Mouse (Mus musculus): ENCODE data around the gene Tcp1. TPM values are rescaled to one million over a fixed set of nuclear protein-coding genes. Genes with fewer than 3 reads are reported as not detected.

Gene Tcp1
- total and polyA plus RNA-seq, 3 experiments: 485 to 1,425 (median 570) TPM

DNA sequence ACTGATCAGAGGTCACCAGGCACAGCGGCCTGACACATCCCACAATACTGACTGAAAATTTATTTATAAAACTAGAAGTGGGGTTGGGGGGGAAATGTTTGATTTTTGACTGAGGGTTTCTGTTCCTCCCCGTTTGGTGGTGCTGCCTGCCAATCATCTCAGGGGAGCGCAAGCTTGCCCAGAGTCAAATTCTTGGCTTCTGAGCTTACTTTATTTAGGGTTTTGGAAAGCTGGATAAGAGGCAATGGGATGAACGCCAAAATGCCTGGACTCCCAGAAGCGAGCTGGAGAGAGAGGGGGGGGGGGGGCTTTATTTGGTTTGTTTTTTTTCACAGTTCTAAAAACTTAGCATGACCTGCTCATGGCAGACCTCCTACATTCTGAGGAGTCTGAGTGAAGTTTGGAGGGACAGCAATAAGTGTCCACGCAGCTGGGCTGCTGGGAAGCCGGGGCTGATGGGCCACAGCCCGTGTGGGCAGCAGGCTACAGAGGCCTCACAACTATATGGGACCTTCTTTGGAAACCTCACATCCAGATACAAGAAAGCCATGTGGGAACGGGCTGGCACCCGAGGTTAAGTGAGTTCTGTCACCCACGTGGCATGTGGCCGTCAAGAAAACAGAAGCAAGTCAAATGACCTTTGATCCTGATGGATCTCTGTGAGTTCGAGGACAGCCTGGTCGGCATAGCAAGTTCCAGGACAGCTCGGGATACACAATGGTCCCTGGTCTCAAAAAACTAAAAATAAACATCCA, 28.3 kb upstream of the Tcp1 start:
- H3K79me2 ChIP-seq (ENCODE audit: control insufficient read depth, insufficient read depth, low read length, poor library complexity): no peaks in the 10 kb centered on the region
- H3K27me3 ChIP-seq (ENCODE audit: control insufficient read depth in 1 of 2, insufficient read depth in 2 of 2, low read length in 2 of 2): no peaks in the 10 kb centered on the region
- no peak for DNase-seq (ENCODE audit: low read depth, low spot score)
- no peak for TF ChIP-seq MXI1 (IDR thresholded peaks at IDR 0.05; ENCODE audit: low read depth, low read length)
- no peak for TF ChIP-seq RCOR1 (IDR thresholded peaks at IDR 0.05; ENCODE audit: low read depth, low read length)
- no peak for TF ChIP-seq ZNF384 (IDR thresholded peaks at IDR 0.05; ENCODE audit: low read depth, low read length)
- TF ChIP-seq USF2 (IDR thresholded peaks at IDR 0.05; ENCODE audit: borderline replicate concordance in 1 of 2, insufficient read depth in 1 of 2, low read depth in 1 of 2, low read length in 2 of 2): no peak
- TF ChIP-seq JUND (IDR thresholded peaks at IDR 0.05; ENCODE audit: low read depth, low read length): no peak
- no peak for TF ChIP-seq EP300 (IDR thresholded peaks at IDR 0.05; ENCODE audit: low read depth in 1 of 2, low read length in 2 of 2)
- no peak for TF ChIP-seq ELF1 (IDR thresholded peaks at IDR 0.05; ENCODE audit: low read depth, low read length)
- TF ChIP-seq CTCF (IDR thresholded peaks at IDR 0.05 in 2 of 3, conservative IDR thresholded peaks at IDR 0.05 in 1 of 3; ENCODE audit: control insufficient read depth in 1 of 3, insufficient read depth in 1 of 3, low read depth in 2 of 3, low read length in 3 of 3, poor library complexity in 1 of 3, severe bottlenecking in 1 of 3): no peak
- no peaks in the 10 kb centered on the region for H3K36me3 ChIP-seq (ENCODE audit: control insufficient read depth in 1 of 2, insufficient read depth in 2 of 2, low read length in 2 of 2)
- H3K9me3 ChIP-seq (replicated peaks; ENCODE audit: insufficient read depth, low read length): no peaks in the 10 kb centered on the region
- no peak overlapping the region for H3K9ac ChIP-seq (ENCODE audit: control insufficient read depth, low read depth, low read length, poor library complexity, severe bottlenecking)
- H3K27ac ChIP-seq (ENCODE audit: control insufficient read depth, low read depth, low read length): no peak overlapping the region
- H3K4me3 ChIP-seq (ENCODE audit: control insufficient read depth in 1 of 2, insufficient read depth in 1 of 2, low read depth in 2 of 2, low read length in 2 of 2): no peak overlapping the region
- no peaks in the 10 kb centered on the region for H3K4me1 ChIP-seq (ENCODE audit: control insufficient read depth in 1 of 2, insufficient read depth in 2 of 2, low read length in 2 of 2)

DNA sequence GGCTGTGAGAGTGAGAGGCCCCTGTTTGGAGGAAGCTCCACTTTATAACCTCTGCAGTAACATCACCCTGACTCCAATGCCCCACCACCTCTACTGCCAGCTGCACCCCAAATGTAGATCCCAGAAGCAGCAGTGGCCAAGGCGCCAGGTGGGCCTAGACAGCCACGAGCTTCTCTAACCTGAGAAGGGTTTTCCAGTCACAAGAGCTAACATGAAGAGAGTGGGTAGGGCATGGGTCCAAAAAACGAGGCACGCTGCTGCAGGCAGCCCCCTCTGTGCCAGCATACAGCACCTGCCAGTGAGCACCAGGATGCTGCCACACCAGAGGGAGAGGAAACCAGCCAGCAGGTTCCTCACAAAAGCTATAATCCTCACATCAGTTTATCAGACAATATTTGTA, 24.4 kb upstream of the Tcp1 start:
- Histone ChIP-seq H3K27me3 (ENCODE audit: control insufficient read depth in 1 of 2, insufficient read depth in 2 of 2, low read length in 2 of 2) (no peaks in the 10 kb centered on the region), H3K36me3 (ENCODE audit: control insufficient read depth in 1 of 2, insufficient read depth in 2 of 2, low read length in 2 of 2) (no peaks in the 10 kb centered on the region), H3K79me2 (ENCODE audit: control insufficient read depth, insufficient read depth, low read length, poor library complexity) (no peaks in the 10 kb centered on the region), H3K9ac (ENCODE audit: control insufficient read depth, low read depth, low read length, poor library complexity, severe bottlenecking) (no peak overlapping the region), H3K4me1 (ENCODE audit: control insufficient read depth in 1 of 2, insufficient read depth in 2 of 2, low read length in 2 of 2) (no peaks in the 10 kb centered on the region), H3K4me3 (ENCODE audit: control insufficient read depth in 1 of 2, insufficient read depth in 1 of 2, low read depth in 2 of 2, low read length in 2 of 2) (no peak overlapping the region), H3K9me3 (replicated peaks; ENCODE audit: insufficient read depth, low read length) (no peaks in the 10 kb centered on the region), H3K27ac (ENCODE audit: control insufficient read depth, low read depth, low read length) (no peak overlapping the region)
- DNase-seq (ENCODE audit: low read depth, low spot score): no peak
- no peak for TF ChIP-seq POLR2A (IDR thresholded peaks at IDR 0.05; ENCODE audit: control insufficient read depth in 1 of 2, insufficient read depth in 1 of 2, low read depth in 1 of 2, low read length in 2 of 2, poor library complexity in 1 of 2)
- TF ChIP-seq ETS1 (IDR thresholded peaks at IDR 0.05; ENCODE audit: low read depth, low read length): no peak
- TF ChIP-seq USF1 (IDR thresholded peaks at IDR 0.05; ENCODE audit: low read depth, low read length): no peak
- TF ChIP-seq JUND (IDR thresholded peaks at IDR 0.05; ENCODE audit: low read depth, low read length): no peak
- no peak for TF ChIP-seq EP300 (IDR thresholded peaks at IDR 0.05; ENCODE audit: low read depth in 1 of 2, low read length in 2 of 2)
- TF ChIP-seq BHLHE40 (IDR thresholded peaks at IDR 0.05; ENCODE audit: borderline replicate concordance, low read depth, low read length): no peak

DNA sequence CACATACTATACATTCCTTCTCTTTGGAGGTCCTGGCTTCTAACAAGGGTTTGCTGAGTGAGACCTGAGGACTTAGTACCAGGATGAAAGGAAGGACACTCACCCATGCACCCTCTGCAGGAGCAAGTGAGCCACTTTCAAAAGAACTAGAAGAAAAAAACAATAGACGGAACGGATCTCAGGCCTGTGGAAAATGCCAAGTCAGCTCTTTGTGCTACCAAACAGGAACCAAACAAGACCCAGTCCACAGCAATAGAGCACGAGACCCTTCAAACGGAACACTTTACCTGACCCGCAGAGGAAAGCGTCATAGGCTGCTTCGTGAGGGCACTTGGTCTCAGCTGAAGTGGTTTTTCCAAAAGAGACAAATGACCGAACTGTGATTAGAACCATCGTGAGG, 23.5 kb upstream of the Tcp1 start:
- Histone ChIP-seq H3K36me3 (ENCODE audit: control insufficient read depth in 1 of 2, insufficient read depth in 2 of 2, low read length in 2 of 2) (no peaks in the 10 kb centered on the region), H3K79me2 (ENCODE audit: control insufficient read depth, insufficient read depth, low read length, poor library complexity) (no peaks in the 10 kb centered on the region), H3K27me3 (ENCODE audit: control insufficient read depth in 1 of 2, insufficient read depth in 2 of 2, low read length in 2 of 2) (no peaks in the 10 kb centered on the region), H3K9me3 (replicated peaks; ENCODE audit: insufficient read depth, low read length) (no peaks in the 10 kb centered on the region), H3K4me1 (ENCODE audit: control insufficient read depth in 1 of 2, insufficient read depth in 2 of 2, low read length in 2 of 2) (no peaks in the 10 kb centered on the region), H3K9ac (ENCODE audit: control insufficient read depth, low read depth, low read length, poor library complexity, severe bottlenecking) (no peak overlapping the region), H3K27ac (ENCODE audit: control insufficient read depth, low read depth, low read length) (no peak overlapping the region), H3K4me3 (ENCODE audit: control insufficient read depth in 1 of 2, insufficient read depth in 1 of 2, low read depth in 2 of 2, low read length in 2 of 2) (no peak overlapping the region)
- no peak for TF ChIP-seq CHD1 (IDR thresholded peaks at IDR 0.05; ENCODE audit: low read depth, low read length)
- no peak for DNase-seq (ENCODE audit: low read depth, low spot score)
